Mouse (Mus musculus) cerebellum, postnatal 4 days (tissue): ENCODE results near the gene Luc7l2.
"Not testable (repeated sequence)": the region's sequence is repeated elsewhere in the genome, so short reads cannot be mapped to it uniquely, and the experiment has no call there.

Experiments
- DNase-seq, 2 experiments: peaks; one replicate each; pipeline ENCODE4 v3.0.0; 2022; ENCODE audit warnings: low spot score in 2 of 2, mixed read lengths in 1 of 2

The Luc7l2 gene

DNA sequence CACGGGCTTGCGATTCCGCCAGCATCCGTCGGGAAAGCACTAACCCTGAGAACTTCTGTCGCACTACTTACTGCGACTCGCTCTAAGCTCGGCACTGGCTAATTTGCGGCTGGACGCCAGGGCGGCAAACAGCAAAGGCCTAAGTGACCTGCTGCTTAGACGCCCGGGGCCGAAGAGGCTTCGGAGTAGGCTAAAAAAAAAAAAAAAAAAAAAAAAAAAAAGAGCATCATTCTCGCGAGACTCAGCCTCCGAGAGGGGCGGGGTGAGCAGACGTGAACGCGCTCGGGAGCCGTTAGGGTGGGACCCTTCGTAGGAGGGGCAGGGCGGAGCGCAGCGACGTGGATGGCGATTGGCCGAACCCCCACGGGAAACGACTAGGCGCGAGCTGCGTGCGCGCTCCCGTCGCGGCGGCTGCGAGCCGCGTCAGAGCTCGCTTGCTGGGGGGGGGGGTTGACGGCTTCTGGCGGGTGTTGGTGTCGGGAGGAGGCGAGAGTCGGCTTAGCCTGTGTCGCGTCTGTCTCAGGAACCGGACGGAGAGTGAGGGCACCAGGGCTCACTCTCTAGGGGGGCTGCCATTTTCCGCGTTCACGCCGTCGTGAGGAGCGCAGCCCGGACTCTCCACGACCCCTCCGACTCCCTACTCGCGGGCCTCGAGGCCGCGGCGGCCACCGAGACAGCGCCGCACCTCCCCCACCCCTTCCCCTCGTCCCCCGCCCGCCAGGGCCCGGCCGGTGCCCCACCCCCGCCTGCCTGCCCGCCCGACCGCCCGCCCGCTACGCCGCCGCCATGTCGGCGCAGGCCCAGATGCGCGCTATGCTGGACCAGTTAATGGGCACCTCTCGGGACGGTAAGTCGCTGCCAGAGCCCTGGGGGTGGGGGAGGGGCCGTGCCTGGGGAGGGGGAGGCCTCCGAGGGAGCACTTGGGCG is at the start of gene Luc7l2:
Luc7l2 (plus strand) TSS at position 273 of the 927 bp plus-strand sequence.
- DNase-seq: peak; percentile 93 to 96

GRCm38 (mm10) chr6:38512096-38512495 is 39.0 kb upstream of the Luc7l2 start:
- DNase-seq: no peak

GRCm38 (mm10) chr6:38512830-38513229 is 38.3 kb upstream of the Luc7l2 start:
- DNase-seq: no peak

GRCm38 (mm10) chr6:38515201-38515600 is 35.9 kb upstream of the Luc7l2 start:
- DNase-seq: no peak

DNA sequence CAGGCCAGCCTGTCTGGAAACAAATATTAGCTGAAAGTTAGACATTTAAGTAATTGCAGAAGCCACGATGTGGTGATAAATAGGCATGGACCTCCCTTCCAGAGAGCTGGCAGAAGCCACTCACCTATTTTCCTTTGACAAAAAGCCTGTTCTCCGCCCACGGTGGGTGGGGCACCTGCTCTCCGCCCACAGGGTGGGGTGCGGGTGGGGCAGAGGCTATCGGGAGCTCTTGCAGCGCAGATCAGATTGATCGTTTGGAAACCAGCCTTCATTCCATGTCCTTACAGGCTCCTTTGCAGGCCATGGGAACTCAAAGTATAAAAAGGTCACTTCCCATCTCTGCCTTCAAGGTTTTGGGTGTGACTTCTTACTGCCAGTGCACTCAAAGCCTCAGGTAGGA is 27.3 kb upstream of the Luc7l2 start:
- no peak for DNase-seq

- no peak for DNase-seq
Observed at GRCm38 (mm10) chr6:38531211-38531820, 19.8 kb upstream of the Luc7l2 start.

- peak in 1 of 2 experiments; percentile 41 for DNase-seq
Observed at GRCm38 (mm10) chr6:38532500-38533420, 18.4 kb upstream of the Luc7l2 start.

- peak; percentile 93 to 95 for DNase-seq
Observed at GRCm38 (mm10) chr6:38533428-38534405, 17.4 kb upstream of the Luc7l2 start, which contains the start of gene Fmc1. Gene Fmc1 (plus strand): TSS chr6:38533502.

GRCm38 (mm10) chr6:38534640-38535365 is 16.3 kb upstream of the Luc7l2 start:
- DNase-seq: peak; percentile 100

GRCm38 (mm10) chr6:38535366-38535690 is 15.8 kb upstream of the Luc7l2 start:
- peak in 1 of 2 experiments; percentile 16 for DNase-seq

- no peak for DNase-seq
Observed at GRCm38 (mm10) chr6:38535788-38536187, 15.3 kb upstream of the Luc7l2 start.

DNA sequence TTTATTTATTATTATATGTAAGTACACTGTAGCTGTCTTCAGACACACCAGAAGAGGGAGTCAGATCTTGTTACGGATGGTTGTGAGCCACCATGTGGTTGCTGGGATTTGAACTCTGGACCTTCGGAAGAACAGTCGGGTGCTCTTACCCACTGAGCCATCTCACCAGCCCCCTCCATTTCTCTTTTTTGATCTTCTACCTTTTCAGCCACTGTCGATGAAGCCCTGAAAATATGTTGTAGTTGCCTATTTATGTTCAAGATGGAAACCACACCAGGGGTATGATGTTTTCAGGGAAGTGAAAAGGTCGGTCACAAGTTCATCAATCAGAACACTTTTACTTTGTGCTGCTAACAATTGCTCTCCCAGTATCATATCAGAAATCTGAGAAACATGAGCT is 7.0 kb upstream of the Luc7l2 start:
- DNase-seq: not testable (repeated sequence)

DNA sequence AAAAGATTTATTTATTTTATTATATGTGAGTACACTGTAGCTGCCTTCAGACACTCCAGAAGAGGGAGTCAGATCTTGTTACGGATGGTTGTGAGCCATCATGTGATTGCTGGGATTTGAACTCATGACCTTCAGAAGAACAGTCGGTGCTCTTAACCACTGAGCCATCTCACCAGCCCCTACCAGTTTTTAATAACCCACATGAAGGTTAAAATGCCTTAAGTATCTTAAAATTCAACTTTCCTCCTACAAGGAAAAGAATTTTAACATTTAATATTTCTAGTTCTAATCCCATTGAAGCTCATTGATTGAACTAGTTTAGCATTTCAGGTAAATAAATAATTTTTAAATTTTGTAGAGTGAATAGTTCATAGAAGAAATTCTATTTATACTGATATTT is 4.1 kb upstream of the Luc7l2 start:
- not testable (repeated sequence) for DNase-seq

DNA sequence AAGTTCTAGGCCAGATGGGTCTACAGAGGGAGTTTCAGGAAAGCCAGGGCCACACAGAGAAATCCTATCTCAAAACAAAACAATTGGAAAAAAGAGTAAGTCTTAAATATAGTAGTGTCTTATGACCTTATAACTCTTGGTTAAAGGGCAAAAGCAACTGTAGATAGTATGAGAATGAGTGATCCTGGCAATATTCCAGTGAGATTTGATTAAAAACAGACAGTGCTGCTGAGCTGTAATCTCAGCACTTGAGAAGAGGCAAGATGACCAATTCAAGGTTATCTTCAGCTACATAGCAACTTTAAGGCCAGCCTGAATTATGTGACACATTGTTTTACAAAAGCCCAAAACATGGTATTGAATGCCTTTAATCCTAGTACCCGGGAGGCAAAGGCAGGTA is 3.4 kb upstream of the Luc7l2 start:
- DNase-seq: no peak

DNA sequence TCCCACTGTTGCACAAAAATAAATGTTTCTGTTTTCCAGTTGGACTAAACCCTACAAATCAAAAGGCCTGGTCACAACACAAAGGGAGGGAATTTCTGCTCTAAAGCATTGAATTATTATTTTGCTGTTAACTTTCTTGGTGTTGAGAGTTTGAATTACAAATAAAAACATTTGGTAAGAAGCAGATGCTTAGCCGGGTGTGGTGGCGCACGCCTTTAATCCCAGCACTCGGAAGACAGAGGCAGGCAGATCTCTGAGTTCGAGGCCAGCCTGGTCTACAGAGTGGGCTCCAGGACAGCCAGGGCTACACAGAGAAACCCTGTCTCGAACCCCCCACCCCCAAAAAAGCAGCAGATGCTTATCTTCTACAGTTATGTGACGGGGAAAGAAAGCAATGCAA is 2.5 kb upstream of the Luc7l2 start:
- DNase-seq: not testable (repeated sequence)

GRCm38 (mm10) chr6:38549840-38550239 is 1.3 kb upstream of the Luc7l2 start:
- DNase-seq: not testable (repeated sequence)

- DNase-seq: peak in 1 of 2 experiments; percentile 25
Observed at GRCm38 (mm10) chr6:38550250-38551061, 678 bp upstream of the Luc7l2 start.

DNA sequence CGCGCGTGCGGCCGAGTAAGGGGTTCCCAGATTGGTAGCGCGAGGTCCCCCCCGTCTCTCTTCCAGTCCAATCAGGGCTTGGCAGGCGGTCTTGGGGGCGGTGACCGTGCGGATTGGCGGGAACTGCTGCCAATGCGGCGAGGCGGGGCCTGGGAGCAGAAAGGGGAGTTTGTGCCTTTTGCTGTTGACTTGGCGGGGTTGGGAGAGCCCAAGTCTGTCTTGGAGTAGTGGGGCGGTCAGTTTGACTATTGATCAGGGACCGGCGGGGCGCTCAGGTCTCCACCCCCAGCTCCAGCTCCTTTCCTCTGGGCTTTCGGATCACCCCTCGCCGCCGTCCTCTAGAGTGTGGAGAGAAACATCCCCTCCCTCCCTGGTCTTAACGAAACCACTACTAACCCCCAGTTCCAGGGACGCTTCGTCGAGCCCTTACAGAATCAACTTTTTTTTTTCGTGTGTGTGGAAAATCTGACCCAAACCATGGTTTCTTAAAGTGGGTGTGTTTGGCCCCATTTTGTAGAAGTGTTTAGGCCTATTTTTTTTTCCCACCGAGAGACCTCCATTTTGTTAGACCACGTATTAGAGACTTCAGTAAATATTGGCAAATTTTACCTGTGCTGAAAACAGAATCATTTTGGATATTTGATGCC is 978 bp downstream of the Luc7l2 start:
- peak; percentile 95 to 98 for DNase-seq

DNA sequence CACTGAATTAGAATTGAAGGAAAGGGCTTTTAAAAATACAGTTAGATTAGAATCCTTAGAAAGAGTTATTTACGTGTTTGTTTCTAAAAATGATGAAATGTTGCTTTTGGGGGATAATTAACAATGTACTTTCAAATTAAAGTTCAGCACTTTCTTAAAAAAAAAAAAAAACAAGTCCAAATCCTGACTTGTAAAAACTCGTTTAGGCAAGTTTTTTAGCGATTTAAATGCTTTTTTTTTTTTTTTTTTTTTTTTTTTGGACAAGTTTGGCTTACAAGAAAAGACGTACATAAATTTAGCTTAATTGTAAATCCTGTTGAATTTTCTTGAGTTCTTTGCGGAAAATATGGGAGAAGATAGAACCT is 1.5 kb downstream of the Luc7l2 start:
- DNase-seq: no peak
